Mouse (Mus musculus) neural tube, embryonic 12.5 days (tissue): ENCODE data around the gene Plcb3. TPM values are rescaled to one million over a fixed set of nuclear protein-coding genes. Genes with fewer than 3 reads are reported as not detected.

Experiments used
- ATAC-seq: fragments of 200-750 bp; cut with Nextera tagmentation; 2 replicates; pipeline ENCODE4 v1.8.0; 2017; ENCODE audit warnings: low read depth, mild to moderate bottlenecking, moderate TSS enrichment, moderate library complexity; ENCODE audit not compliant: low FRiP score
- H3K27ac ChIP-seq: fragments of 300-500 bp; sonication (generic); 2 replicates; pipeline ENCODE4 v1.5.1; 2016
- H3K27me3 ChIP-seq: fragments of 300-500 bp; sonication (generic); replicated peaks from 2 replicates; pipeline ENCODE4 v1.6.1; 2016; ENCODE audit warnings: mild to moderate bottlenecking
- H3K36me3 ChIP-seq: fragments of 300-500 bp; sonication (generic); 2 replicates; pipeline ENCODE4 v1.6.1; 2016; ENCODE audit warnings: mild to moderate bottlenecking
- H3K4me1 ChIP-seq: fragments of 300-500 bp; sonication (generic); 2 replicates; pipeline ENCODE4 v1.6.1; 2016
- H3K4me2 ChIP-seq: fragments of 300-500 bp; sonication (generic); replicated peaks from 2 replicates; pipeline ENCODE4 v1.6.1; 2016; ENCODE audit warnings: mild to moderate bottlenecking
- H3K4me3 ChIP-seq: fragments of 300-500 bp; sonication (generic); 2 replicates; pipeline ENCODE4 v1.5.1; 2016
- H3K9ac ChIP-seq: fragments of 300-500 bp; sonication (generic); 2 replicates; pipeline ENCODE4 v1.6.1; 2016; ENCODE audit warnings: mild to moderate bottlenecking
- H3K9me3 ChIP-seq: fragments of 300-500 bp; sonication (generic); 2 replicates; pipeline ENCODE4 v1.6.1; 2016; ENCODE audit warnings: mild to moderate bottlenecking
- WGBS: fragments of 180-500 bp; shearing (Covaris S2); methylation state at CpG from one replicate; pipeline ENCODE4 v1.1.7; 2016; 5-methylcytosine and 5-hydroxymethylcytosine counted together
- polyA plus RNA-seq: library from polyadenylated mRNA; unstranded; fragments of >200 nt; fragmentation: Nextera tagmentation; extraction: Ambion mirVana; gene quantifications from 2 replicates; pipeline ENCODE4 v1.2.1, GENCODE M21; 2016

Plcb3 gene
- polyA plus RNA-seq, 1 experiment from 2014 or later, result 33.4 TPM

GRCm38 (mm10) chr19:6941372-6942248 lies 34.7 kb downstream of the Plcb3 start, which contains the start of gene Bad:
Bad (plus strand) TSS chr19:6941861.
- Histone ChIP-seq H3K4me2 (peak within 1 kb of the TSS; percentile 87), H3K36me3 (peaks cover 8% of the 10 kb centered on the region), H3K27me3 (0 out of 2 replicates have a peak, but pooled peaks cover 3% of the 10 kb centered on the region), H3K9me3 (no peaks in the 10 kb centered on the region), H3K4me3 (peak within 1 kb of the TSS; percentile 82), H3K27ac (peak within 1 kb of the TSS; percentile 88), H3K4me1 (peaks cover 32% of the 10 kb centered on the region), H3K9ac (peak within 1 kb of the TSS; percentile 89)
- under 1% methylated on average over 83 of the region's 83 CpGs for WGBS
- peak; percentile 83 for ATAC-seq

DNA sequence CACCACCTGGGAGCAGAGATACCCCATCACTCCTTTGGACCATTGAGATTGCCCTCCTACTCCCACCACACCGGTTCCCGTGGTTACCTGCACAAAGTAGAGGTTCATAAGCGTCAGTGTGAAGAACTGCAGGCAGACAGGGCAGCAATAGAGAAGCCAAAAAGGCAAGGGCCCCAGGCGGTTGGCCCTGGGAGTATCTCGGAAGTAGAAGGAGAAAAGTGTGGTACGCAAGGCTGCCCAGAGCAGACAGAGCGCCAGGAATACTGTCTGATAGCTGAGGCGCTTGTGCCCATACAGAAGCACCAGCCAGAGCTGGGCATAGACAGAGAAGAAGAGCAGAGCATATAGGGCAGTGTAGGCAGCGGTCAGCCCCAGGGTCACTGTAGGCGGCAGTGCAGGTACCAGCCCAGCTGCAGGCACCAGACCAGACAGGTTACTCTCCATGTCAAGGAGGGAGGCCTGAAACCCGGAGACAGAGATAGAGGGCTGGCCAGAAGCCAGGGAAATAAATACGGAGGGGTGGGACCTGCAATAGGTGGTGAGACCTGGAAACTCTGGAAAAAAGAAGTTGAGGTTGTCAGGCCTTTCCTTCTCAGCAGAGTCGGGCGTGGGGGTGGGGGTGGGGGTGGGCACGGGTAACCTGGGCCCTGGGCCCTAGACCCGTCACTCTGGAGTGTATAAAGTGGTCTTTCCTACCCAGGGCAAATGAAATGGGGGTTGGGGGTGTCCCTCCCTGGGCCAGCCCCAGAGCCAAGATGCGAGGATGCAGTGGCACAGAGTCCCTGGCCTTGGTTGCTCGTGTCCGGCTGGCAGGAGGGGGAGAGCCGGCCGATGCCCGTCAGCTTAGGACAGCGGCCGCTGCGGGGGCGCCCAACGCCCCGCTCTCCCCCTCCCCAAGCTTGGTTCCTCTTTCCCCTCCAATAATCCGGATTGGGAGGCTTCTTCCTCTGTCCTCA lies 35.6 kb downstream of the Plcb3 start:
- WGBS, result 23% methylated on average over 29 of the region's 29 CpGs
- peak overlapping the region; percentile 82 for H3K4me3 ChIP-seq

DNA sequence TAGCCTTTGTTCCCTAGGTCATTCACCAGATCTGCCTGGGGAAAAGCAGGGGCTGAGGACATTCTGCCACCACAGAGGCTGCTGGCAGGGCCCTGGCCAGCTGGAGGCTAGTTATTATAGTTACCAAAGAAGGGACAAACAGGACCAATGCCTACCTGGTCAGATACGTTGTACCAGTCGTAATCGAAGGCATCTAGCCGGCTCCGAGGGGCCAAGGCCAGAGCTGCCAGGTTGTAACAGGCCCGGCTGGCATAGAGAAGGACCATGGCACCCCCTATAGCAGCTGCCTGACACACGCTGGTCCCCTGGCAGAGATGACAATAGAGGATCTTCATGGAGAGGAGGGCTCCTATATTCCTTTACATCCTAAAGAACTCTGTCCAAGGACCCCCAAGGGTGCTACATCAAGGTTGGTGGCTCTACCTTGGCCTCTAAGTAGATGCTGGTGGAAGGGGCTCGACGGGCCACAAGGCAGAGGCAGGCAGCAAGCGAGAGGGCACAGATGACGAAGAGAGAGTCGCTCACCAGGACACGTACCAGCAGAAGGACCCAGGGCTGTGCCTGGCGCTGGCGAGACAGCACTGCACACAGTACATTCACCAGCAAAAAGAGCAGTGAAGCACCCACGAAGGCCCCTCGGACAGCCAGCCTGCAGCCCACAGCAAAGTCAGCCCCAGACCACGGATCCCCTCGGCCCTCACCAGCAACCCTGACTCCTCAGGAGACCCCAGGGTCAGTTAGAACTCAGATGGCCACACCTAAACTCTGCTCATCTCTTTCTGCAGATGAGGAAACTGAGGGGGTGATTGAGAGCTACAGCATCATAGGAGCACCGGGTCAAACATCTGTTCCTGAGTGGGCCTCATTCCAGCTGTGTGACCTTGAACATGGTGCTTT lies 36.9 kb downstream of the Plcb3 start:
- WGBS, result 91% methylated on average over 20 of the region's 20 CpGs
- Histone ChIP-seq H3K4me1 (peaks cover 32% of the 10 kb centered on the region), H3K27me3 (peaks cover 23% of the 10 kb centered on the region), H3K36me3 (peaks cover 8% of the 10 kb centered on the region), H3K4me3 (no peak overlapping the region), H3K9me3 (no peaks in the 10 kb centered on the region), H3K9ac (peak overlapping the region; percentile 26; the same call in 1 of the 2 replicates), H3K4me2 (peak overlapping the region; percentile 87), H3K27ac (no peak overlapping the region)
- no peak for ATAC-seq

More for the DNA sequence above, 35.6 kb downstream of the Plcb3 start:
- peak; percentile 38; the same call in 1 of the 2 replicates for ATAC-seq
- H3K9ac ChIP-seq, result peak overlapping the region; percentile 89
- H3K36me3 ChIP-seq, result peaks cover 8% of the 10 kb centered on the region
- H3K9me3 ChIP-seq, result no peaks in the 10 kb centered on the region
- H3K4me2 ChIP-seq, result peak overlapping the region; percentile 87
- peaks cover 11% of the 10 kb centered on the region for H3K27me3 ChIP-seq
- H3K27ac ChIP-seq, result no peak overlapping the region
- peaks cover 32% of the 10 kb centered on the region for H3K4me1 ChIP-seq

- ATAC-seq, result no peak
- Histone ChIP-seq H3K4me2 (0 out of 2 replicates have a peak overlapping the region, but pooled peaks have one; percentile 87), H3K4me3 (no peak overlapping the region), H3K9me3 (no peaks in the 10 kb centered on the region), H3K27ac (no peak overlapping the region), H3K9ac (no peak overlapping the region), H3K4me1 (peaks cover 41% of the 10 kb centered on the region), H3K27me3 (peaks cover 38% of the 10 kb centered on the region), H3K36me3 (peaks cover 8% of the 10 kb centered on the region)
- 80% methylated on average over 16 of the region's 16 CpGs for WGBS
Observed at GRCm38 (mm10) chr19:6937541-6938465, 38.5 kb downstream of the Plcb3 start.

- H3K9me3 ChIP-seq, result no peaks in the 10 kb centered on the region
- peaks cover 53% of the 10 kb centered on the region for H3K27me3 ChIP-seq
- H3K36me3 ChIP-seq, result peaks cover 8% of the 10 kb centered on the region
- no peak overlapping the region for H3K27ac ChIP-seq
- no peak overlapping the region for H3K4me2 ChIP-seq
- WGBS, result 18% methylated on average over 3 of the region's 3 CpGs
- no peak overlapping the region for H3K9ac ChIP-seq
- ATAC-seq, result no peak
- H3K4me1 ChIP-seq, result peaks cover 37% of the 10 kb centered on the region
- no peak overlapping the region for H3K4me3 ChIP-seq
Observed at GRCm38 (mm10) chr19:6936299-6936698, 40.0 kb downstream of the Plcb3 start.

- Histone ChIP-seq H3K27ac (no peak within 1 kb of the TSS), H3K4me1 (peaks cover 24% of the 10 kb centered on the region), H3K4me2 (peak within 1 kb of the TSS; percentile 64), H3K9ac (peak within 1 kb of the TSS; percentile 56), H3K4me3 (peak within 1 kb of the TSS; percentile 35), H3K9me3 (no peaks in the 10 kb centered on the region), H3K27me3 (peaks cover 65% of the 10 kb centered on the region), H3K36me3 (peaks cover 8% of the 10 kb centered on the region)
- 10% methylated on average over 23 of the region's 23 CpGs for WGBS
- peak; percentile 29; the same call in 1 of the 2 replicates for ATAC-seq
Observed at GRCm38 (mm10) chr19:6934195-6934977, 41.9 kb downstream of the Plcb3 start, which contains the start of gene Kcnk4. Kcnk4 (minus strand) TSS chr19:6934515.

DNA sequence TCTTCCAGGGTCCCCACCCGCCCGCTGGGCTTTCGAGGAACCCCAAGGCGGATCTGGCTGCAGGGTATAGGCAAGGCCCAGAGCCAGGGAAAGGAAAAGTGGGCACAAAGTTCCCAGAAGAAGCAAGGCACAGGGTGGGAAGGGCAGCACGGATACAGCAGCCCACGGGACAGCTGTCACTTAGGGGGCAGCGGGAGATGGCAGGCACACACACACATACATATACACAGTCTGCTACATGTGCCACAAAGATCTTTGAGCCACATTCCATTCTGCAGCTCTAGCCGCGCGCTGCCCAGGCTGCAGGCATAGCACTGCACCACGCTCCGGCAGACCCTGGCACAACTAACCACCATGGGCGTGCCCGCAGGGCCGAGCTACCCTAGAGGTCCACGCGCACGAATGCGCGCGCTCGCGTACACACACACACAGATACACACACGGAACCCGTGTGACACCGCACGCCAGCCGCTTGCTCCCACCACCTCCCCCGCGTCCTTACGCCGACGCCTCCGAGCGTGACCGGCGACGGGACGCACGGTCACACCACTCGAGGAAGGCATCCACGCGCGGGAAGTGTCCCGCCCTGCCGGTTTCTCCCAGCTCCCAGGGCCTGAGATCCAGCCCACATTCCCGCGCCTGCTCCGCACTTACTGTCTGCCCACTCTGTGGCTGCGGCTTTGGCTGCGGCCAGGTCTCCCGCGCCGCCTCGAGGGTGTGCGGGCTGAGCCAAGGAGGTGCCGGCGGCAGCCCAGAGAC lies 42.7 kb downstream of the Plcb3 start:
- no peaks in the 10 kb centered on the region for H3K9me3 ChIP-seq
- peak overlapping the region; percentile 35 for H3K4me3 ChIP-seq
- 3% methylated on average over 58 of the region's 58 CpGs for WGBS
- H3K27me3 ChIP-seq, result peaks cover 71% of the 10 kb centered on the region
- H3K27ac ChIP-seq, result no peak overlapping the region
- H3K36me3 ChIP-seq, result peaks cover 8% of the 10 kb centered on the region
- H3K9ac ChIP-seq, result peak overlapping the region; percentile 56
- peak overlapping the region; percentile 64 for H3K4me2 ChIP-seq
- peak; percentile 59 for ATAC-seq
- peaks cover 17% of the 10 kb centered on the region for H3K4me1 ChIP-seq

- Histone ChIP-seq H3K4me2 (peak overlapping the region; percentile 64), H3K27me3 (peaks cover 77% of the 10 kb centered on the region), H3K9ac (no peak overlapping the region), H3K36me3 (peaks cover 3% of the 10 kb centered on the region), H3K4me1 (peaks cover 16% of the 10 kb centered on the region), H3K27ac (no peak overlapping the region), H3K9me3 (no peaks in the 10 kb centered on the region), H3K4me3 (peak overlapping the region; percentile 35; the same call in 1 of the 2 replicates)
- no peak for ATAC-seq
- 22% methylated on average over 4 of the region's 4 CpGs for WGBS
Observed at GRCm38 (mm10) chr19:6933102-6933435, 43.2 kb downstream of the Plcb3 start.

DNA sequence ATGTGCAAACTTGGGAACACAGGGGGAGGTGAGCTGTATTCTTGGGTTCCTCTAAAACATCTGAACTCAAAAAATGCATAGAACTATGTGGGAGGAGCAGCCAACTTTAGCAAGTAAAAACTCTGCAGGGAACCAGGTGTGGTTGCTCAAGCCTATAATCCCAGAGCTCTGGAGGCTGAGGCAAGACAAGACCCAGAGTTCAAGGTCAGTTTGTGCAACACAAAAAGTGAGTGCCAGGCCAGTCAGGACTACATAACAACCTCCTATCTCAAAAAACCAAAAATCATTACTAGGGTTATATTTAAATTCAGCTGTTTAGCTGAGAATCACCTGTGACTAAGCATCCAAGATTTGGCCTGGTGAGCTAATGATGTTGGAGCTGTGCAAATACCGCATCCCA lies 44.3 kb downstream of the Plcb3 start:
- Histone ChIP-seq H3K4me1 (peaks cover 18% of the 10 kb centered on the region), H3K9me3 (no peaks in the 10 kb centered on the region), H3K36me3 (no peaks in the 10 kb centered on the region), H3K4me2 (no peak overlapping the region), H3K4me3 (no peak overlapping the region; the same call in 1 of the 2 replicates), H3K27me3 (peaks cover 84% of the 10 kb centered on the region), H3K27ac (no peak overlapping the region), H3K9ac (no peak overlapping the region)
- WGBS, result 56% methylated on average over 1 of the region's 1 CpGs
- ATAC-seq, result no peak
